Mouse (Mus musculus): ENCODE results near the gene Mvp. TPM values are rescaled to one million over a fixed set of nuclear protein-coding genes. Genes with fewer than 3 reads are reported as not detected.
A peak's percentile ranks its signal among the peaks of the same experiment; 100 is the strongest.

The Mvp gene
- polyA plus RNA-seq, 1 experiment, result 27.9 TPM

GRCm38 (mm10) chr7:126984667-126985444 is 29.6 kb downstream of the Mvp start:
- H3K27ac ChIP-seq (replicated peaks; ENCODE audit: low read depth, low read length), result no peak overlapping the region

GRCm38 (mm10) chr7:126983113-126983512 is 31.3 kb downstream of the Mvp start:
- H3K27ac ChIP-seq (replicated peaks; ENCODE audit: low read depth, low read length), result no peak overlapping the region
- no peaks in the 10 kb centered on the region for H3K4me1 ChIP-seq (ENCODE audit: control insufficient read depth, insufficient read depth, insufficient read length, low read length)
- H3K4me3 ChIP-seq (ENCODE audit: insufficient read depth, low read depth, low read length), result no peak overlapping the region

More at GRCm38 (mm10) chr7:126984667-126985444, 29.6 kb downstream of the Mvp start:
- no peak overlapping the region for H3K4me3 ChIP-seq (ENCODE audit: insufficient read depth, low read depth, low read length)
- H3K4me1 ChIP-seq (ENCODE audit: control insufficient read depth, insufficient read depth, insufficient read length, low read length), result no peaks in the 10 kb centered on the region

GRCm38 (mm10) chr7:126982054-126982453 is 32.4 kb downstream of the Mvp start:
- H3K27ac ChIP-seq (replicated peaks; ENCODE audit: low read depth, low read length), result no peak overlapping the region
- peaks cover 3% of the 10 kb centered on the region; the same call in 1 of the 2 replicates for H3K4me1 ChIP-seq (ENCODE audit: control insufficient read depth, insufficient read depth, insufficient read length, low read length)
- H3K4me3 ChIP-seq (ENCODE audit: insufficient read depth, low read depth, low read length), result no peak overlapping the region

- Histone ChIP-seq H3K27ac (replicated peaks; ENCODE audit: low read depth, low read length) (no peak overlapping the region), H3K4me3 (ENCODE audit: insufficient read depth, low read depth, low read length) (no peak overlapping the region), H3K4me1 (ENCODE audit: control insufficient read depth, insufficient read depth, insufficient read length, low read length) (peaks cover 6% of the 10 kb centered on the region; the same call in 1 of the 2 replicates)
Observed at GRCm38 (mm10) chr7:126981601-126982000, 32.8 kb downstream of the Mvp start.

GRCm38 (mm10) chr7:126978841-126979240 is 35.6 kb downstream of the Mvp start:
- Histone ChIP-seq H3K4me3 (ENCODE audit: insufficient read depth, low read depth, low read length) (no peak overlapping the region), H3K4me1 (ENCODE audit: control insufficient read depth, insufficient read depth, insufficient read length, low read length) (peaks cover 19% of the 10 kb centered on the region), H3K27ac (replicated peaks; ENCODE audit: low read depth, low read length) (no peak overlapping the region)

- H3K4me1 ChIP-seq (ENCODE audit: control insufficient read depth, insufficient read depth, insufficient read length, low read length), result peaks cover 19% of the 10 kb centered on the region
- H3K27ac ChIP-seq (replicated peaks; ENCODE audit: low read depth, low read length), result peak overlapping the region; percentile 74
- peak overlapping the region; percentile 98 for H3K4me3 ChIP-seq (ENCODE audit: insufficient read depth, low read depth, low read length)
Observed at GRCm38 (mm10) chr7:126976878-126977459, 37.5 kb downstream of the Mvp start.

GRCm38 (mm10) chr7:126975950-126976866 is 38.2 kb downstream of the Mvp start, which contains the start of gene Cdiptos:
Gene Cdiptos, minus strand, starts transcription at chr7:126976098.
- peak within 1 kb of the TSS; percentile 100 for H3K27ac ChIP-seq (replicated peaks; ENCODE audit: low read depth, low read length)
- H3K4me1 ChIP-seq (ENCODE audit: control insufficient read depth, insufficient read depth, insufficient read length, low read length), result peaks cover 19% of the 10 kb centered on the region
- peak within 1 kb of the TSS; percentile 98 for H3K4me3 ChIP-seq (ENCODE audit: insufficient read depth, low read depth, low read length)

GRCm38 (mm10) chr7:126975893-126975949 is 38.7 kb downstream of the Mvp start, which contains the start of gene Cdipt:
Gene Cdipt, plus strand, starts transcription at chr7:126975914.
- Histone ChIP-seq H3K27ac (replicated peaks; ENCODE audit: low read depth, low read length) (peak within 1 kb of the TSS; percentile 100), H3K4me1 (ENCODE audit: control insufficient read depth, insufficient read depth, insufficient read length, low read length) (peaks cover 19% of the 10 kb centered on the region), H3K4me3 (ENCODE audit: insufficient read depth, low read depth, low read length) (peak within 1 kb of the TSS; percentile 98)

GRCm38 (mm10) chr7:126975493-126975892 is 38.9 kb downstream of the Mvp start:
- peak overlapping the region; percentile 64 for H3K27ac ChIP-seq (replicated peaks; ENCODE audit: low read depth, low read length)
- peak overlapping the region; percentile 98 for H3K4me3 ChIP-seq (ENCODE audit: insufficient read depth, low read depth, low read length)
- H3K4me1 ChIP-seq (ENCODE audit: control insufficient read depth, insufficient read depth, insufficient read length, low read length), result peaks cover 19% of the 10 kb centered on the region

GRCm38 (mm10) chr7:126967361-126967760 is 47.1 kb downstream of the Mvp start:
- Histone ChIP-seq H3K4me1 (ENCODE audit: control insufficient read depth, insufficient read depth, insufficient read length, low read length) (no peaks in the 10 kb centered on the region), H3K4me3 (ENCODE audit: insufficient read depth, low read depth, low read length) (no peak overlapping the region), H3K27ac (replicated peaks; ENCODE audit: low read depth, low read length) (no peak overlapping the region)

GRCm38 (mm10) chr7:126965568-126965967 is 48.9 kb downstream of the Mvp start:
- H3K27ac ChIP-seq (replicated peaks; ENCODE audit: low read depth, low read length), result no peak overlapping the region
- no peaks in the 10 kb centered on the region for H3K4me1 ChIP-seq (ENCODE audit: control insufficient read depth, insufficient read depth, insufficient read length, low read length)
- no peak overlapping the region for H3K4me3 ChIP-seq (ENCODE audit: insufficient read depth, low read depth, low read length)

- Histone ChIP-seq H3K4me3 (ENCODE audit: insufficient read depth, low read depth, low read length) (no peak overlapping the region), H3K4me1 (ENCODE audit: control insufficient read depth, insufficient read depth, insufficient read length, low read length) (no peaks in the 10 kb centered on the region; the same call in 1 of the 2 replicates), H3K27ac (replicated peaks; ENCODE audit: low read depth, low read length) (no peak overlapping the region)
Observed at GRCm38 (mm10) chr7:126963548-126964286, 50.7 kb downstream of the Mvp start.

- Histone ChIP-seq H3K4me1 (ENCODE audit: control insufficient read depth, insufficient read depth, insufficient read length, low read length) (no peaks in the 10 kb centered on the region; the same call in 1 of the 2 replicates), H3K4me3 (ENCODE audit: insufficient read depth, low read depth, low read length) (no peak overlapping the region), H3K27ac (replicated peaks; ENCODE audit: low read depth, low read length) (no peak overlapping the region)
Observed at GRCm38 (mm10) chr7:126961965-126962364, 52.5 kb downstream of the Mvp start.

- Histone ChIP-seq H3K4me3 (ENCODE audit: insufficient read depth, low read depth, low read length) (no peak overlapping the region), H3K27ac (replicated peaks; ENCODE audit: low read depth, low read length) (no peak overlapping the region), H3K4me1 (ENCODE audit: control insufficient read depth, insufficient read depth, insufficient read length, low read length) (no peaks in the 10 kb centered on the region; the same call in 1 of the 2 replicates)
Observed at GRCm38 (mm10) chr7:126961095-126961494, 53.3 kb downstream of the Mvp start.

GRCm38 (mm10) chr7:126959780-126960179 is 54.6 kb downstream of the Mvp start:
- no peak overlapping the region for H3K4me3 ChIP-seq (ENCODE audit: insufficient read depth, low read depth, low read length)
- H3K4me1 ChIP-seq (ENCODE audit: control insufficient read depth, insufficient read depth, insufficient read length, low read length), result no peaks in the 10 kb centered on the region; the same call in 1 of the 2 replicates
- no peak overlapping the region for H3K27ac ChIP-seq (replicated peaks; ENCODE audit: low read depth, low read length)
